Mouse (Mus musculus): ENCODE data around the gene Rpl37.

Gene Rpl37

DNA sequence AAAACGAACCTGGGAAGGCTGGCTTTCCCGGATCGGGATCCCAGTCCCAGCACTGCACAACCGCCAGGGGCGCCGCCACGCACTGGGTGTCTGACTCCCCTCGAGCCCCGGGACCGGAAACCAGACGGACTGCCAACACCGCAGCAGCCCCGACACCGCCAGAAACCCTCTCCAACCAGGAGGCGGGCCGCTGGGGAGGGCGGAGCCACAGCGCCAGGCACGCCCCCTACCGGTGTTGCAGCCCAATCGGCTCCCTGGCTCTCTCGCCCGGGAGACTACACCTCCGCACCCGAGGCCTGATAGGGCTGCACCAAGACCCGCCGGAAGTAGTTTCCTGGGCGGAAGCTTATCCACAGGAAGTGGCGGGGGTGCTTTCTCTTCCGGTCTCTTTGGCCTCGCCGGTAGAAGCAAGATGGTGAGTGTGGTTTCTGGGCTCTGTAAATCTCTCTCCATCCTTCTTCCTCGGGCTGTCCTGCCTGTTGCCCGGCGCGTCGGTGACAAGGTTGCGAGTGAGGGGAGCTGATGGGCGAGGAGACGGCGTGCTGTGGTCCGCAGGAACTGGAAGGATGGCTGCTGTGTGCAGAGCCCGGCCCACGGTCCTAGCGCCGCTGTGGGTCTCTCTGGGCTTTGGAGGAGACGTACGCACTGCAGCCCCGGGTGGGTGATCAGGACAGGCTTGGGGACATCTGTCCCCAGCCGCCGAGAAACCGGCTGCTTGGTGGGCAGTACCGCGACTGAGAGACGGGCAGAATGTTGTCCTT, at the start of gene Rpl37:
TSS of gene Rpl37 (plus strand) at position 376 of the 761 bp plus-strand sequence.
- DNase-seq (ENCODE audit: low spot score in 2 of 2) = peak; percentile 98 to 99

DNA sequence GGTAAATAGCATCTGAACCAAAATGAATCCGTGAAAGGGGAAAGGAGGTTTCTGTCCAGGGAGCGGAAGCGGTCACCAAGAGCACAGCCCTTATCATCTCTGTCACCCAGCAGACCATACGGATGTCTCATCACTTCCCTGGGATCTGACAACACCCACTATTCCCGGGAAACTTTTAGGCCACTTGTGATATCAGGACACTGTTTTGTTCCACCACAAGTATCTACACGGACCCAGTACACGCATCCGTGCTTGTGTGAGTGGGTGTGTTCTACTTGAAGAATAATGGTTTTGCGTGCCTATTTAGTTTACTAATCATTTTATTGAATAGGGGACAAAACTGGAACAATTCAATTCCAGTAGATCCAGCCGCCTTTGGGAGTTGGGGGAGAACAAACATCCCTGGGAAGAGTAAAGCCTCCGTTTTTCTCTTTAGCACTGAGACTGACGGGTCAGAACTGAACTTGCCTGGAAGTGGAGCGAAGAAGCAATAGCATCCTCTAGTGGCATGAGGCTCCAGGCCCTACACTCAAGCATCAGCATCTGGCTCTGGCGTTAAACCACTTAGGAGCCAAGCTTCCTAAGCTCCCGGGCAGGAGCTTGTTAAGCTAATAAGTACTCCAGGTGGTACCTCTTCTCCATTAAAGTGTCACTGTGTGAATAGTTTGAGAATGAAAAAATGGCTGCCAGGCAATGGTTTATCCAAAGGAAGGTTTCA, 47.5 kb upstream of the Rpl37 start:
- DNase-seq (ENCODE audit: low spot score in 2 of 2) = peak; percentile 17 to 42

DNA sequence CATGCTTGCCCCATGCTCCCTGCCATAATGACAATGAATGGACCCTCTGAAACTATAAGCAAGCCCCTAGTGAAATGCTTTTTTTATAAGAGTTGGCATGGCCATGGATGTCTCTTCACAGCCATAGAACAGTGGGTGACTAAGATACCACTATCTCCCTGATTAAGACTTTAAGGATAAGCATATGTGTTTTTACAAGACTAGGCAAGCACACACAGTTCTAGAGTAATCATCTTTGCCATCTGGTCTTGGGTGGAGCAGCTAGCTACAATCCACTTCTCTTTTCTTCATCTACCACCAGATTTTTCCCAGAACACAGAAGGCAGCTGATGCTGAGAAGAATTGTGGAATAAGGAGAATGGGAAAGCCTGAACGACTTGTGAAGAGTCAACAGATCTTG, 35.2 kb upstream of the Rpl37 start:
- DNase-seq (ENCODE audit: low spot score in 2 of 2) = no peak

DNA sequence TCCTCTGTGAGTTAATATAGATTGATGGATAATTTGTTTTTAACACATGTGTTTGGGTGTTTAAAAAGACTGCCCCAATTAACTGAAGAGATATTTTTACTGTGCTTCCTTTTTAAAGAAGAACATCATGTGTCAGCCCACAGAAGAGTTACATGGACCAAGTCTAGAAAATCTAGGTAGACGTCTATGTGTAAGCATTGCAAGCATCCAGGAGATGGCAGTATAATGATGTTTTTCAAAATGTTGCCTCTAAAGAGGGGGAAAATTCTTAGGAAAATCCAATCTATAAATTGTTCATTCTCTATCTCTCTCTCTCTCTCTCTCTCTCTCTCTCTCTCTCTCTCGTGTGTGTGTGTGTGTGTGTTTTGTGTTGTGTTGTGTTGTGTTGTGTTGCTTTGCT, 30.3 kb upstream of the Rpl37 start:
- DNase-seq (ENCODE audit: low spot score in 2 of 2) = no peak

DNA sequence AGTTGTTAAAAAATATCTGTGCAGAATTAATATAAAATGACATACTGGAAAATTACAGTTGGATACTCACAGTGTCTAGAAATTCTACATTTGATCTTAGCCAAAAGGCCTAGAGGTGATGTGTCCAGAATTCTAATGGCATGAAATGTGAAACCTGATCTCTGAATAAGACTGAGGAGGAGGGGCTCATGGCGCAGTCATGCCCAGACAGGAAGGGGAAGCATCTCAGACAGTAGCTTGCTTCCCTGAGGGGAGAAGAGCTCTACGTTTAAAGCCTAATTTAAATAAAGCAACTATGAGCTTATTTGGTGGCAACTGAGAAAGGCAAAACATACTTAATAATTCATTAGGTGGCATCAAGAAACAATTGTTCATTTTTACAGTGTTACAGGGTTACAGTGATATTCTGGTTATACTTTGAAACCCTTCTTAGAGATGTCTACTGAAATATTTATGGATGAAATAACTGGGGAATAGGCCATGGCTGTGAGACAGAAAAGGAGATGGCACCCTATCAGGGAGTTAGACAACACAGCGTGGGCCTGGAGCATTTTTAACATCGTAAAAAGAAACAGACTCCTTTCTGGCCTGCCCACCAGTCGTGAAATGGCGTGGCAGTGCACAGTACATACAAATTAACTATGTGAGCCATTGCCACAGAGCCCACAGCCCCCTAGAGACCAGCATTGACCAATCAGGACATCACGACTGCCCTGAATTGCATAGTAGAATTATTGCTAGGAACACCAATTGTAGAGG, 27.4 kb upstream of the Rpl37 start:
- no peak for DNase-seq (ENCODE audit: low spot score in 2 of 2)

DNA sequence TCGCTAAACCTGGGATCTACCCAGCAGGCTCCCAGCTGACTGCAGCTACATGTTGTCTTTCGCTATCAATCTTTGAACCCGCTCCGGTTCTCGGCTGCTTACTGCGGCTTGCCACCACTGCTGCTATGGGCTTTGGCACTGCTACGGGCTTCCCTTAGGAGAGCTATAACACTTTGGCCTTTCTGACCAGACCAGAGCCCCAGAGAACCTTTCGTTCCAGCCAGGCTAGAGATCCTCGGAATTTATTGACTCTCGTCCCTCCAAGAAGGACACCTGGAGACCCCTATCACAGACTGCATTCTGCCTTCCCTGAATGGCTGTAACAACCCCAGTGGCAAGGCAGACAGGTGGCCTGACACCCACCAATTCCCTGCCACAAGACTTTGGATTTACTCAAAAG, 26.3 kb upstream of the Rpl37 start:
- DNase-seq (ENCODE audit: low spot score in 2 of 2) = no peak

DNA sequence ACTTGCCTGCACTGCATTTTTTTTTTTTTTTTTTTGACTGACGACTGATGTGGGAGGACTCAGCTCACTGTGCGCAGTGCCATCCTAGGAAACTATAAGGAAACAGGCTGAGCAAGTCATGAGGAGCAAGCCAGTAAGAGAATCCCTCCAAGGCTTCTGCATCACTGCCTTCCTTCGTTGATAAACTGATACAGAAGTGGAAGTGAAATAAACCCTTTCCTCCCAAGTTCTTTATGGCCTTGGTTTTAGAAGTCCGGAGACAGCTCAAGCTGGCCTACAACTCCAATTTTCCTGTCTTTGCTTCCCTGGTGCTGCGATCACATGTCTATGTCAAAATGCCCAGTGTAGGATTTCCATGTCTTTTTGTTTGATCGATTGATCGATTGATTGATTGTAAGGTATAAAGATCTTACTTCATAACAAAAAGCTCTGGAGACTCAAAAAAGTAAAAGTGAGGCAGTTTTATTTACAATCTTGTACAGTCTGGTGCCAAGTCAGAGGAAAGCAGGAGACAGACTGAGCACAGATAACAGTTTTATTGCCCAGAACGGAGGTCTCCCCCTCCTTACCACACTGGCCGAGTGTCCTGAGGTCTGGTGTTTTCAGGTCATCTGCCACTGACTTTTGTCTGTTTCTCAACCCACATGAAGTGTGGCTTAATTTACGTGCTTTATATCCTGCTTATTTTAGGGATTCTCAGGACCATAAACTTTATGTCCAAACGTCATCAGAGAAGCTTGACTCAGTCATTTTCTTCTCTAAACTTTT, 20.7 kb upstream of the Rpl37 start:
- DNase-seq (ENCODE audit: low spot score in 2 of 2) = no peak

DNA sequence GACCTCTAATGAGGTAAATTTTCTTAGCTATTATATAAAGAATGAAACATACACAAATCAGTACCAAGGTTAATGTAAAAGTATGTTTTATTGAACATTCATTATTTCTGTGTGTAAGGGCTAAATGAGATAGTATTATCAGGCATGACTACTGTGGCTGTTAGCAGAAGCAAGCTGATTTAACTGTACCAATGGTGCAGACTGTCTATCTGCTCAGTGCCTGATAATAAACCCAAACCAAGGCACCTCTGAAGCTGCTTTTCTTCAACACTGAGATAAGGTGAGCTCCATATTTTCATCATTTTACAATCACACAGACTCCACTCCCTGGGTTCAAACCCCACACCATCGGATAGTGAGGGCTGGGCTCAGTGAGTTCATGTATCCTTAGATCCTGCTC, 19.1 kb upstream of the Rpl37 start:
- no peak for DNase-seq (ENCODE audit: low spot score in 2 of 2)

DNA sequence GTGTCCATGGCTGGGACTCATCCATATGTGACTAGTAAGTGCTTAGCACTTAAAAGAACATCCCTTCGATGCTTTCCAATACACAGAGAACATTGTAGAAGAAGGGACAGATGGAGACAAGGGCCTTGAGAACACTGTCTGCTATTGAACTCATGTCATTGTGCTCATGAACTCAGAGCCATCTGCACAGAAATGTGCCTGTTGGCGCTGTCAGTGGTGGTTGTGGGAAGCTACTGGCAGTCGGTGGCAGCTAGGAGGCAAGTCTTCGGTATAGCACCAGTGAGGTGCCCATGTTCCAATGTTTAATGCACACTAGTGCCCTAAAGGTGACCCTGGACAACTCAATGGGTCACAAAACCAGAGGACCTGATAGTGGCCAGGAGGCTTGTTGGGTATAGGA, 14.1 kb upstream of the Rpl37 start:
- no peak for DNase-seq (ENCODE audit: low spot score in 2 of 2)

DNA sequence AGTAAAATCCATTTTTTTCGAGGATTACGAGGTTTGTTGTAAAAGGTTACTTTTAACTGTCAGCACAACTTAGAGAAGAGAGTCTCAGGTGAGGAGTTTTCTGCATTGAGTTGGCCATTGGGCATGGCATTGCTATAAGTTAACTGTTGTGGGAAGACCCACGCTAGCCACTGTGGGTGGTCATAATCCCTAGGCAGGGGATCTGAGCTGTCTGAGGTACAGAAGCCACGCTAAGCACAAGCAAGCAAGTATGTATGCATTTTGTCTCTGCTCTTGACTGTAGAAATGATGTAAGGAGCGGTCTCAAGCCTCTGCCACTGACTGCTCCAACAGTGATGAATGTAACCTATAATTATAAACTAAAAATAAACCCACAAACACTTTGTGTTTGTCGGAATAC, 10.6 kb upstream of the Rpl37 start:
- DNase-seq (ENCODE audit: low spot score in 2 of 2) = no peak

DNA sequence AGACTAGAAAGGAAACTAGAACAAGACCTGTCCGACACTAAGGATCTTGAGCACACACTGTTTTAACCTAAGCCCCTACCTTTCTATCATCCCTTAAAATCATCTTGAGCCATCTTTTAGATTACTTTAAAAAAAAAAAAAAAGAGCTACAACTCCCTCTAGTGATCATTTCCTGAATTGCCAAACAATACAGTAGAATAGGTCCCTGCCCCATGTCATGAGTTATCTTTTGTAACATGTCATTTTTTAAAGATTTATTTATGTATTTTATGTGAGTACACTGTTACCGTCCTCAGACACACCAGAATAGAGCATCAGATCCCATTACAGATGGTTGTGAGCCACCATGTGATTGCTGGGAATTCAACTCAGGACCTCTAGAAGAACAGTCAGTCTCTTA, 10.2 kb upstream of the Rpl37 start:
- DNase-seq (ENCODE audit: low spot score in 2 of 2) = no peak

DNA sequence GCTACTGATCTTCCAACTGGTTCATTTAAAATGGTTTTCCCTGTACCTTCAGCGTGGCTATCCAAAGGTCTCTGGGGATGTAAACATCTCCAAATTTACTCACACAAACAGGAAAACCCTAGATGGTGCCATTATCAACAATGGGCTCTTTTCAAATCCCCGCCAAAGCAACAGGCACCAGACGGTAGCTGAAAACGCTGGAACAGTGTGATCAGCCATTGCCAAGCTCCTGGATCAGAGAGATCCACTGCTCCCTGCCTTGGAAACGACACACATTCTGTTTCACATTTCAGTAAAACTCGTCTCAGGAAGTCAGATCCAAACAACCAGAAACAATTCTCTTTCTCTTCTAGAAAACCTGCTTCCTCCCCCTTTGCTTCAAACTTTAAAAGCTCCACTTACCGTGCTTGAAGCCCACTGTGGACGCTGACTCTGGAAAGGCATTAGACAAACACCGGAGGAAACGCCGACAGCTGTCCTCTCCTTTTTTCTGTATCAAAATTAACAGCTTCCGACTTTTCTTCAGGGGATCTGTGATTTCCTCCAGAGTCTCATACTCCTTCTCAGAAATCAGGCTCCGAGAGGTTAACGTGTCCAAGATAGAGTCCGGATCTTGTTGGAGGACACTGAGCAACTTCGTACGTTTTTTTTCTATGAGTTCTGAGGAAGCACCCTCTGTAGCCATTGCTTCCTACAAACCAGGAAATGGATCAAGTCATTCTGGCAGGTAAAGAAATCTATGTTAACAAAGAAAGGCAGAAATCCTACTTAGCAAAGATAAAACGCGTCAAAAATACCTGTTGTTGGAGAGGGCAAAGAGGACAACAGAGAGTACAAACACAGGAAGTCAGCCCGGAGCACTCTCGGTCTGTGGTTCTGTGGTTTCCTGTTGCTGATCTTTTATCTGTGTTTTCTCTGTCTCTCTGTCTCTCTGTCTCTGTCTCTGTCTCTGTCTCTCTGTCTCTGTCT, 8.5 kb upstream of the Rpl37 start, which contains the start of gene Card6:
TSS of gene Card6 (minus strand) at position 854 of the 969 bp plus-strand sequence.
- no peak for DNase-seq (ENCODE audit: low spot score in 2 of 2)

DNA sequence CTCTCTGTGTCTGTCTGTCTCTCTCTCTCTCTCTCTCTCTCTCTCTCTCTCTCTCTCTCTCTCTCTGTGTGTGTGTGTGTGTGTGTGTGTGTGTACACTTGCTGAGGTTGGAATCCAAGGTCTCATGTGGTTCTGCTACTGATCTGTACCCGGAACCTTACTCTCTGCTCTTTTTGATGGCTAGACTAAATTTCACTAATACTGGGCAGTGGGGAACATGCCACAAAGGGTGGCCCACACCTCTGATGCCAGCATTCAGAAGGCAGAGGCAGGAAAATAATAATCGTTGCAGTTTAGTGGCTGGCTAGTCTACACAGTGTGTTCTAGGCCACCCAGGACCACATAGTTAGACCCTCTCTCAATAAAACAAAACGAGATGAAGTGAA, 7.8 kb upstream of the Rpl37 start:
- no peak for DNase-seq (ENCODE audit: low spot score in 2 of 2)

DNA sequence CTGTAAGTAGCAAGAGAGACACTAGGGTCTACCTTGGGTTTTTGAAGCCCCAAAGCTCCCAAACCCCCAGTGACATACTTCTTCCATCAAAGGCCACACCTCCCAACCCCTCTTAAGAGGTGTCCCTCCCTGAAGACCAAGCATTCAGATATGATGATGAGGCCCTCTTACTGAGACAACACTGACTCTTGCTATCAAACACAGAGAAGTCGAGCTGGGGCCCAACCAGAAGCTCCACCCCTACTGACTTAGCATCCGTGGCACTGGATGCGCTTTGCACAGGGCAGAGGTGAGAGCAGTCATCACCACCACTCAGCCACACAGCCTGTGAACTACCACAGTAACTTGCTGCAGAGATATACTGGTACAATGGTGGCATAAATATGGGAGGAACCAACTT, 3.8 kb upstream of the Rpl37 start:
- DNase-seq (ENCODE audit: low spot score in 2 of 2) = no peak

DNA sequence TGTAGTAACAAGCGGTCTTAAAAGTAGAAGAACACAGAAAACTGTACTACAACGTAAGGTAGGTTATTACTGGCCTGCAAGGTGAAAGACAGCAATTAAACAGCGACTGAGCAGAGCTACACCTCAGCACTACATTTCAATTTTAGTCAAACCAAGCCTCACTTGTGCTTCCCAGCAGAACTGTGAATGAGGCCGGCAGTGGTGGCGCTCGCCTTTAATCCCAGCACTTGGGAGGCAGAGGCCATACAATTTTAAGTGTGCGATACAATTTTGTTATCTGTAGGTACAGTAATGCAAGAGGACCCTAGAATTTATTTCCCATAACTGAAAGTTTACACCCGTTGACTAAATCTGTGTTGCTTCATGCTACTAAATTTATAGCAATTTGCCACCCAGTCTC, 1.3 kb upstream of the Rpl37 start:
- DNase-seq (ENCODE audit: low spot score in 2 of 2) = no peak

DNA sequence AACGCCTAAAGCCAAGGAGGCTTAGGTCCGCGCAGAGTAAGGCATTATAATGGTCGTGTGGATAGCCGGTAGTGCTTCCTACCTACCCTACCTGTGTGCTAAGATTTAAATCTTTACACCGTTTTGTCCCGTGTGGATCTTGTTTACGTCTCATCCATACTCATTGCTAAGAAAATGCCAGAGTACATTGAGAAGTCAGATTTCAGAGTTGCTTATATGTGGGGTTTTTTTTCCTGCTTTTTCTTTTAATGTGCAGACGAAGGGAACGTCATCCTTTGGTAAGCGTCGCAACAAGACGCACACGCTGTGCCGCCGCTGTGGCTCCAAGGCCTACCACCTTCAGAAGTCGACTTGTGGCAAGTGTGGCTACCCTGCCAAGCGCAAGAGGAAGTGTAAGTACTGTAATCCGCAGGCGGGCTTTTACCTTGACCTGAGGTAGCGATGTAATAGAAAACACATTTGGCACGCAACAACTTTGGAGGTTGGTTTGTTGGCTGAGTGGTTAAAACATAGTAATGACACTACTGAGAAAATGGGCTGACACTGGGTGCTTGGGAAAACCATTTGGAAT, 671 bp downstream of the Rpl37 start:
- DNase-seq (ENCODE audit: low spot score in 2 of 2) = no peak

DNA sequence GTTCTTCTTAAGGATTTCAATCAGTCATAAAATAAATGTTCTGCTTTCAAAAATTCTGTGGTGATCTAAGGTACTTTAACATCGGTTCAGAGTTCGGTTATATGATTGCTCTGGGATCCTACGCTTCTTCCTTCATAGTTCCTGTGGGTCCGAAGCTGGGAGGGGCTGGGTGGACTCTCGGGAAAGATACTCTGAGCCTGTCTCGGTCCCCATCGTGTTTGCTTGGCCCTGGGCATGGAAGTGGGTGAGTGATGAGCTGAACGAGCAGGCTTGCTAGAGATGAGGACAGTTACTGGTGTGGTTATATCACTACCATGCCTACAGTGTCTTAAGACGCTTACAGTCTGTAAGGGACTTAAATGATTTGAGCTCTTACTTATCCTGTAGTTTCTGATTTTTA, 2.2 kb downstream of the Rpl37 start:
- DNase-seq (ENCODE audit: low spot score in 2 of 2) = no peak

DNA sequence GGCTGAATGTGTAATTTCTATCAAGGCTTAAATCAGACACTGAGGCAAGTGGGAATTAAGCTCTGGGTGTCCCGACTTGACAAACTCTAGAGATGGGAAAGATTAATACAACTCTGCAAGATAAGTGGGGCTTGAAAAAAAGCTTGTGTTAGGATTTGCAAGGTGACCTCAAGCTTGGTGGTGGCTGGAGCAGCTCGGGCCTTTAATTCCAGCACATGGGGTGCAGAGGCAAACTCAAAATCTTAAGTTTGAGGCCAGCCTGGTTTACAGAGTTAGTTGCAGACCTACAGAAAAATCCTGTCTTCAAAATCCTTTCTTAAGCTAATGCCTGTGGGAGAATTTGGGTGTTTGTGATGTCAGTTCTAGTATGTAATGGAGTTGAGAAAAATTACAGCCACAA, 2.7 kb downstream of the Rpl37 start:
- no peak for DNase-seq (ENCODE audit: low spot score in 2 of 2)

DNA sequence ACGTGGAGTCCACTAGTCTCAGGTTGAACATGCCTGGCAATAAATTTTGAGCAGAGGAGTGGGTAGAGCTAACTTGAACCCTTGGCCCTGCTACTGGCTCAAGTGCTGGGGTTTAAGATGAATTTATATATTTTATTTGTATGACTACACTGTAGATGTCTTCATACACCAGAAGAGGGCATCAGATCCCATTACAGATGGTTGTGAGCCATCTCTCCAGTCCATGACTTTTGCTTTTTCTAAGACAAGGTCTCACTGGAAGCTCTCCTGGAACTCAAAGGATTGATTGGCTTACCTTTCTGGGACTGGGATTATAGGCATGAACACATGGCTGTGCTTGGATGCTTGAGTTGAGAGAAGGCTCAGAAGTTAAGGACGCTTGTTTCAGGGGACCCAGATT, 3.3 kb downstream of the Rpl37 start:
- DNase-seq (ENCODE audit: low spot score in 2 of 2) = no peak

DNA sequence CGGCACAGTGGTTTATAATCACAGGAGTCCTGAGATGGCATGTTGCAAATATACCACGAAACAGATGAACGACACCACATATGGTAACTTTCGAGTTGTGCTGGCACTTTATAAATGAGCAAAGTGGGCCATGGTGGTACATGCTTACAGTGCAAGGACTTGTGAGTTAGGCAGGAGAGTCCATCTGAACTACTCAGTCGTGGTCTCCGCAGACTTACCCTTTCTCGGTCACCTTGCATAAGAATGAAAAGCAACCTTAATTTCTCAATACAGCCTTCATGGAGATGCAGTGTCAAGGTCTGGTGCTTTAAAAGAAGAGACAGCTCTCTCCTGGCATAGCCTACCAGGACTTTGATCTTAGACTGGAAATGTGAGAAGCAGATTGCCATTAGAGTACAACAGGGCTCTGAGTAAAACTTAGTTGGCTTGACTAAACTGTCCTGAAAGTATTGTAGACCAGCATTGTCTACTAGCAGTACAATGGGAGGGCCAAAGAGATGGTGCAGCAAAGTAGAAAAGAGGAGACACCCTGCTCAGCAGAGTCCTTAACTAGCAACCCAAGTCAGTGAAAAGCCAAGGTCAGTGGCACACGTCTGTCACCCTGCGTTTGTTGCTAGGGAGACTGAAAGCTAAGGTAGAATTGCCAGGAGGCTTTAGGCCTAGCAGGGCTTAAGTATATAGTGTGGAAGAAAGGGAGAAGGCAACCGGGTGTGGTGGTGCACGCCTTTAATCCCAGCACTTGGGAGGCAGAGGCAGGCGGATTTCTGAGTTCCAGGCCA, 5.3 kb downstream of the Rpl37 start:
- no peak for DNase-seq (ENCODE audit: low spot score in 2 of 2)

Measured in urinary bladder, adult 18-20 months (tissue).